Mouse (Mus musculus) forebrain, embryonic 11.5 days (tissue): ENCODE data around the gene Slc45a1. TPM values are rescaled to one million over a fixed set of nuclear protein-coding genes. Genes with fewer than 3 reads are reported as not detected.

Source experiments
- ATAC-seq: fragments of 200-750 bp; cut with Nextera tagmentation; replicated peaks from 2 replicates; pipeline ENCODE4 v1.8.0; 2017; ENCODE audit warnings: moderate TSS enrichment; ENCODE audit not compliant: low FRiP score
- DNase-seq: peaks from one replicate; pipeline ENCODE4 v3.0.0-alpha.2; 2017; ENCODE audit warnings: low spot score
- H3K27ac ChIP-seq: fragments of 300-500 bp; sonication (generic); 2 replicates; pipeline ENCODE4 v1.5.1; 2014; ENCODE audit warnings: low read depth, low read length
- H3K27me3 ChIP-seq: fragments of 300-500 bp; sonication (generic); 2 replicates; pipeline ENCODE4 v1.6.1; 2014; ENCODE audit warnings: mild to moderate bottlenecking, low read length, mixed read lengths; ENCODE audit not compliant: control insufficient read depth, insufficient read depth
- H3K36me3 ChIP-seq: fragments of 300-500 bp; sonication (generic); 2 replicates; pipeline ENCODE4 v1.6.1; 2014; ENCODE audit warnings: mild to moderate bottlenecking, low read length, moderate library complexity, mixed read lengths; ENCODE audit not compliant: control insufficient read depth, insufficient read depth
- H3K4me1 ChIP-seq: fragments of 300-500 bp; sonication (generic); replicated peaks from 2 replicates; pipeline ENCODE4 v1.6.1; 2014; ENCODE audit warnings: low read length, mixed read lengths; ENCODE audit not compliant: control insufficient read depth, insufficient read depth
- H3K4me2 ChIP-seq: fragments of 300-500 bp; sonication (generic); 2 replicates; pipeline ENCODE4 v1.6.1; 2014; ENCODE audit warnings: low read depth, mild to moderate bottlenecking, low read length, moderate library complexity, mixed read lengths; ENCODE audit not compliant: severe bottlenecking
- H3K4me3 ChIP-seq: fragments of 300-500 bp; sonication (generic); 2 replicates; pipeline ENCODE4 v1.5.1; 2014; ENCODE audit warnings: low read depth, low read length
- H3K9ac ChIP-seq: fragments of 300-500 bp; sonication (generic); 2 replicates; pipeline ENCODE4 v1.6.1; 2014; ENCODE audit warnings: low read length
- H3K9me3 ChIP-seq: fragments of 300-500 bp; sonication (generic); 2 replicates; pipeline ENCODE4 v1.6.1; 2016; ENCODE audit warnings: low read length, mixed read lengths; ENCODE audit not compliant: control insufficient read depth
- WGBS: fragments of 180-500 bp; shearing (Covaris S2); extraction: QIAGEN DNeasy Blood & Tissue Kit; methylation state at CpG from one replicate; pipeline ENCODE4 v1.1.7; 2014; 5-methylcytosine and 5-hydroxymethylcytosine counted together
- polyA plus RNA-seq: library from polyadenylated mRNA; unstranded; fragments of >200 nt; fragmentation: Nextera tagmentation; extraction: Ambion mirVana; gene quantifications from 2 replicates; pipeline ENCODE4 v1.2.1, GENCODE M21; 2014

Gene Slc45a1
- polyA plus RNA-seq, 1 experiment from 2014 or later, result 2.7 TPM

DNA sequence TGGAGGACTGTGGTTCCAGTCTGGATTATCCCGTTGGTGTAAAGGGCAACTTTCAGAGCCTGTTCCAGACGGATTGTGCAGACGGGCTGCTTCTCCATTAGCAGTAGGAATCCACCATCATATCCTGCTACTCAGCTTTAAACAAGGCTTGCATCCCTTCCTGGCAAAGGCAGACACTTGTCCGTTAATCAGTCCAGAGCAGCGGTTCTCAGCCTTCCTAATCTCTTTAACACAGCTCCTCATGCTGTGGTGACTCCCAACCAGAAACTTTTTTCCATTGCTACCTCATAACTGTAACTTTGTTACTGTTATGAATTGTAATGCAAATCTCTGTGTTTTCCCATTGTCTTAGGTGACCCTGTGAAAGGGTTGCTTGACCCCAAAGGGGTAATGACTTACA, 2.6 kb downstream of the Slc45a1 start:
- Histone ChIP-seq H3K9me3 (no peaks in the 10 kb centered on the region), H3K4me1 (0 out of 2 replicates have a peak, but pooled peaks cover 5% of the 10 kb centered on the region), H3K4me3 (no peak overlapping the region), H3K36me3 (no peaks in the 10 kb centered on the region), H3K27me3 (peaks cover 9% of the 10 kb centered on the region), H3K4me2 (no peak overlapping the region), H3K27ac (no peak overlapping the region), H3K9ac (no peak overlapping the region)
- WGBS, result 83% methylated on average over 5 of the region's 5 CpGs
- DNase-seq (no peak), ATAC-seq (no peak)

DNA sequence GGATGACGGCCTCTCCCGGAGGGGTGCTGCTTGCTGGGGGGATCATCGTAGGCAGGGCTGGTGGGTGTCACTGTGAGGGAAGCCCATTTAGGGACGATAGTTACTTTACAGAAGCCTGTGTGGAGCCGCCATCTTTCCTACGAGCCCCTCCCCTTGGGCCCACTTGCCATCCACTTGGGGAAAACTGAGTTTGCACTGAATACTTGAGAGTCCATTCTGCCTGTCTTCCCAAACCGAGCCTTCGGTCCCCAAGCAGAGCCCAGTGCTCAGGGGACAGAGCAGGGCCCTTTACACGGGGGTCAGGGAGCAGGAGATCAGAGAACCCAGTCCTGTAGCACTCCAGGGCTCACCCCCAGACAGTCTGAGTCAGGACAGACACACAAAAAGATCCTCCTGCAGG, 7.7 kb downstream of the Slc45a1 start:
- no peaks in the 10 kb centered on the region for H3K4me1 ChIP-seq
- no peaks in the 10 kb centered on the region for H3K27me3 ChIP-seq
- no peaks in the 10 kb centered on the region for H3K36me3 ChIP-seq
- H3K4me3 ChIP-seq, result no peak overlapping the region
- H3K4me2 ChIP-seq, result no peak overlapping the region
- no peaks in the 10 kb centered on the region for H3K9me3 ChIP-seq
- H3K27ac ChIP-seq, result no peak overlapping the region
- no peak overlapping the region for H3K9ac ChIP-seq
- no peak for DNase-seq
- 87% methylated on average over 9 of the region's 9 CpGs for WGBS
- no peak for ATAC-seq

DNA sequence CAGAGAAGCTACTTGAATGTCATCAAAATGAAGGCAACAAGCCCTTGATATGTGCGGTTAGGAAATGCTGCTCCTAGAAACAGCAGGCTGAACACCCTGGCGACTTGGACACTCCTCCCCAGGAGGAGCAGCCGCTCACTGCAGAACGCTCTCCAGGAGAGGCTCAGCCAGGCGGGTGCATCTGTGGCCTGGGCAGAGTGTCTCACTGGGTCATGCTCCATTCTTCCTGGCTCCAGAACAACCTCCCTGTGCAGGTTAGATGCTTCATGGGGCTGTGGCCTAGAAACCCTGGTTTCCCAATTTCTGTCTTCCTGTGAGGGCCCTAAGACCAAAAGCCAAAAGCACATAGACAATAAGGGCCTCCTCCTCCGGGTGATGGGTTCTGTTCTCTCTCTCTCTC, 15.3 kb downstream of the Slc45a1 start:
- H3K36me3 ChIP-seq, result no peaks in the 10 kb centered on the region
- no peak for DNase-seq
- H3K9ac ChIP-seq, result no peak overlapping the region
- no peak for ATAC-seq
- H3K4me2 ChIP-seq, result no peak overlapping the region
- H3K4me1 ChIP-seq, result no peaks in the 10 kb centered on the region
- no peak overlapping the region for H3K4me3 ChIP-seq
- no peaks in the 10 kb centered on the region for H3K27me3 ChIP-seq
- H3K9me3 ChIP-seq, result no peaks in the 10 kb centered on the region
- 89% methylated on average over 6 of the region's 6 CpGs for WGBS
- H3K27ac ChIP-seq, result no peak overlapping the region

DNA sequence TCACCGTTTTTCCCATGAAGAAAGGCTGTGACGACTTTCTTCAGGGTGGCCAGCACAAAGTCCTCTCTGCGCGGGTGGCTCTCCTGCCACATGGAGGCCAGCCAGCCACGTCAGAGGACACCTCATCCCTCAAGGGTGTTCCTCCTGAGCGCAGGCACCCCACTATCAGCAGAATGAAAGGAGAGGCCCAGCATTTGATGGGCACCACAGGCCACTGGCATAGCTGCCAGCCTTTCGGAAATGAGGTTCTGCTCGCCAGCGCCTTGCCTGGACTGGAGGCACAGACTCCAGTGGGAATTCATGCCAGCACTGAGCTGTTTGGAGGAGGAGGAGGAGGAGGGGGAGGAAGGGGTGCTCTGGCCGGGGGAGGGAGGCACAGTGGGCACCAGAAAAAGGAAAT, 16.4 kb downstream of the Slc45a1 start:
- H3K27me3 ChIP-seq, result no peaks in the 10 kb centered on the region
- 86% methylated on average over 10 of the region's 10 CpGs for whole genome bisulfite sequencing
- no peaks in the 10 kb centered on the region for H3K4me1 ChIP-seq
- no peak overlapping the region for H3K27ac ChIP-seq
- DNase-seq (no peak), ATAC-seq (no peak)
- H3K9me3 ChIP-seq, result no peaks in the 10 kb centered on the region
- H3K4me2 ChIP-seq, result no peak overlapping the region
- H3K4me3 ChIP-seq, result no peak overlapping the region
- no peak overlapping the region for H3K9ac ChIP-seq
- no peaks in the 10 kb centered on the region for H3K36me3 ChIP-seq

DNA sequence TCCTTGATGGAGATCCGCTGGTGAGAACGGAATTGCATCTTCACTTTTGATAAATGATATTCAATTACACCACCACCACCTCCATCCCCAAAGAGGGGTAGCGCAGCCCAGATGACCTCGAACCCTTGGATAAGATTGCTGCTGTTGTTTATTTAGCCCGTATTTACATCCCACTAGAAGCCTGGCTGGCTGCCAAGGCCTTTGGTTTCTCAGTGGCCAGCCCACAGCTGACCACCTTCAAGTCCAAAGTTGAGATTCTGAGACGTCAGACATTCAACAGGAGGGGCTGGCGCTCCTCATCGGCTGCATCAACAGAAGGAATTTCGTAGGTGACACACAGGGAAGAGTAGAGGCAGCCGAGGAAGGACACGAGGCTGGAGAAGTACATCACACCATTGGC, 22.7 kb downstream of the Slc45a1 start:
- no peak overlapping the region for H3K9ac ChIP-seq
- no peaks in the 10 kb centered on the region for H3K9me3 ChIP-seq
- no peaks in the 10 kb centered on the region for H3K36me3 ChIP-seq
- H3K4me3 ChIP-seq, result no peak overlapping the region
- H3K4me2 ChIP-seq, result no peak overlapping the region
- no peak overlapping the region for H3K27ac ChIP-seq
- H3K27me3 ChIP-seq, result no peaks in the 10 kb centered on the region
- H3K4me1 ChIP-seq, result no peaks in the 10 kb centered on the region
- WGBS, result 93% methylated on average over 11 of the region's 11 CpGs
- DNase-seq (no peak), ATAC-seq (no peak)

DNA sequence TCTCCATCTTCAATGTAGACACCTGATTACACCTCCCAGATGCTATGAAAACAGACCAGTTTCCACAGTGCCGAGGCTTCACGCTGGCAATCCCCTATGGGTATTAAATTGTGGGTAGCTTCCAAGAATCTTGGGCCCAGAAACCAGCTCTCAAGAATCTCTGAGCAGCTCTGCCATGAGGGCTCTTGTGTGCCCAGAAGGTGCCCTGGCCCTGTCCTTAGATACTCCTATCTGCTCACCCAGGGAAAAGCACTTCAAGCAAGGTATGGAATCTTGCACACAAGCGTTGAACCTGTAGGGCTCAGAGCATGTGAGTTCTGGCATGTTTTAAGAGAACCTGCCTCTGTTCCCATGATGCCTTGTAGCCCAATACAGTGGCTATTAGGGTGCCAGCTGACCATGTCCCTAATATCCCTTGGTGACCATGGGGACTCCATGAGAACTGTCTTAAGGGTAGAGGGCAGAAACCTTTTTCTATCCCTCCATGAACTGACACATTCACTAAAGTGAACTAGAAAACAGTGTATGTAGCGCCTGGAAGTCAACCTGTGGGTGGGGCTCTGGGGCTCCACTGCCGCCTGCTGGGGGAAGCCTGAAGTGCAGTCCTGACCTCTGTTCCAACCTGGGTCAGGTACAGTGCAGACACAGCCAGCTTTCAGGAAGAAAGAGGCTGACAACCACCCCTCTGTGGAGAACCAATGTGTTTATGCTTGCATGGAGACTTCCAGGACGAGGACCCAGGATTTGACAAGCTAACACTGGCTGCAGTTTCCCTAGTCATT, 25.8 kb downstream of the Slc45a1 start:
- no peaks in the 10 kb centered on the region for H3K4me1 ChIP-seq
- no peak overlapping the region for H3K4me3 ChIP-seq
- no peak overlapping the region for H3K9ac ChIP-seq
- 53% methylated on average over 6 of the region's 6 CpGs for WGBS
- H3K9me3 ChIP-seq, result no peaks in the 10 kb centered on the region
- H3K27me3 ChIP-seq, result no peaks in the 10 kb centered on the region
- ATAC-seq (no peak), DNase-seq (peak; percentile 72)
- no peaks in the 10 kb centered on the region; the same call in 1 of the 2 replicates for H3K36me3 ChIP-seq
- no peak overlapping the region for H3K4me2 ChIP-seq
- no peak overlapping the region for H3K27ac ChIP-seq

DNA sequence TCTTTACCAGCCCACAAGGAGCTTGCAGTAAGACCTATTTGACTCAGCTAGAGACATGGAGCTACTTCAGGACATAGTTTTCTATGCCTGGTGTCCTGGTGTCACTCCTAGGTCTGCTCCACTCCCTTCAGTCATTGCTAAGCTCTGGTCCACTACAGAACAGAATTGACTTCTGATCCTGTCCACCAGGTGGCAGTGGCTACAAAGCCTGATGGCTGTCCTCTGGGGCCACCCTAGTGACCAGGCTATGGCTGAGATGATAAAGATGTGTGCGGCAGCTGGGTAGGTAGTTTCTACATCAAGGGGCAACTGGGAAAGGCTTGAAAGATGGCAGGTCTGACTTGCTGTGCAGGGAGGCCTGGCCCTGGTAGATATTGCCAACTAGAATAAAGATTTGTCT, 26.5 kb downstream of the Slc45a1 start:
- no peaks in the 10 kb centered on the region for H3K4me1 ChIP-seq
- no peak overlapping the region for H3K27ac ChIP-seq
- no peak overlapping the region for H3K4me3 ChIP-seq
- ATAC-seq (0 out of 2 replicates have a peak, but pooled peaks have one; percentile 34), DNase-seq (peak; percentile 76)
- no peak overlapping the region for H3K4me2 ChIP-seq
- H3K27me3 ChIP-seq, result no peaks in the 10 kb centered on the region
- 57% methylated on average over 1 of the region's 1 CpGs for WGBS
- no peak overlapping the region for H3K9ac ChIP-seq
- no peaks in the 10 kb centered on the region for H3K9me3 ChIP-seq
- H3K36me3 ChIP-seq, result no peaks in the 10 kb centered on the region; the same call in 1 of the 2 replicates

DNA sequence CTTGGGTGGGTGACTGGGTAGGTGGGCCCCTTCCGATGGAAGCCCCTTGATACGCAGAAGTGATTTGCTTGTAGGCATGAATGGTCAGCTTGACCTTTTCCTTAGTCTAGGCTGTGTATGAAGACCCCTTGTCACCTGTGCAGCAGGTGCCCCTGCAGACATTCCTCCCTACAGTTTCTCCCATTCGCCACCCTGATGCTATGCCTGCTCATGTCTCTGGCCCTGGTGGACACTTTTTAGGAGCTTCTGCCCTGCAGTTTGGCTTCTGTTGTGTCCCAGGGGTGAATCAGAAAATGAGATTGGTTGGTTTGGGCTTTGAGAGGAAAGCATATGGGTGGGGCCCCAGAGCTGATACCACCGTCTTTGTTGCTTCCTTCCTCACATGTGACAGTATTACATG, 27.0 kb downstream of the Slc45a1 start:
- Histone ChIP-seq H3K27ac (no peak overlapping the region), H3K4me1 (no peaks in the 10 kb centered on the region), H3K4me3 (no peak overlapping the region), H3K9me3 (no peaks in the 10 kb centered on the region), H3K4me2 (no peak overlapping the region), H3K27me3 (no peaks in the 10 kb centered on the region), H3K9ac (no peak overlapping the region), H3K36me3 (no peaks in the 10 kb centered on the region; the same call in 1 of the 2 replicates)
- WGBS, result 87% methylated on average over 4 of the region's 4 CpGs
- ATAC-seq (no peak), DNase-seq (no peak)

DNA sequence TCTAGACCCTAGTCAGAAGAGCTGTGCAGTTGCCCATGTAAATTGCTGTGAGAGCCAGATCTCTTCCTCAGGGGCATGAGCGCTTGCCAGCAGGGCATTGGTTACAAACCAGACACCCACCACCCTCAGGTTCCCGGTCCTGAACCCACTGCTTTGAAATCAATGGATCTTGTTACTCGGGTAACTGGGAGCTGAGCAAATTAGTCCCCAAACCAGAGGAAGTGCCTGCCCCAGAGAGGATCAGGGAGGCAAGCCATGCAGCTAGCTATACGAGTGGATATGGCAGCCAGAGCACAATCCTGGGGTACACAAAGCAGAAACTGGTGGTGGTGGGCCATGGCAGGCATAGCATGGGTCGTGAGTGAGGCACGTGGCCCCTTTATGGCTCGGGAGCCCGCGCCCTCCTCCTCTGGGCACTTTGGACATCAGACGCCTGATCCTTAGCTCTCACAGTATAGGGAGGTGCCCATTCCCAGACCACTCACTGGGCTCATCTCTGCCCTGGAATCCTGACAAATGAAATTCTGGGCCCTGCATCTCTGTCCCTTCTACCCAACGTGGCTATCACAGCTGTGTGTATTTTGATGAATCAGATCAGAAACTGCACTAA, 27.7 kb downstream of the Slc45a1 start:
- DNase-seq, result peak; percentile 47
- ATAC-seq, result no peak
- H3K4me3 ChIP-seq, result no peak overlapping the region
- H3K4me2 ChIP-seq, result no peak overlapping the region
- H3K9ac ChIP-seq, result no peak overlapping the region
- no peaks in the 10 kb centered on the region; the same call in 1 of the 2 replicates for H3K36me3 ChIP-seq
- H3K27me3 ChIP-seq, result no peaks in the 10 kb centered on the region
- no peaks in the 10 kb centered on the region for H3K4me1 ChIP-seq
- WGBS, result 77% methylated on average over 11 of the region's 11 CpGs
- H3K27ac ChIP-seq, result no peak overlapping the region
- H3K9me3 ChIP-seq, result no peaks in the 10 kb centered on the region
